Mouse (Mus musculus) heart, postnatal 14 days (tissue): Measurements from ENCODE around the gene Tyw5. TPM values are rescaled to one million over a fixed set of nuclear protein-coding genes. Genes with fewer than 3 reads are reported as not detected.

ENCODE experiments used
- DNase-seq, 2 experiments: peaks; one replicate each; pipeline ENCODE4 v3.0.0; 2021 to 2022
- intact Hi-C: fragments of 180-260 bp; cut with DNase I; formaldehyde crosslinking; loops from one replicate; pipeline ENCODE4 v1.15.1; 2025
- long read RNA-seq, 2 experiments: library from polyadenylated mRNA; stranded (forward); transcript quantifications; one replicate each; pipeline ENCODE4 v2.0.0; 2021
- total RNA-seq, 2 experiments: library from RNA; stranded (reverse); gene quantifications; 2 replicates each; pipeline ENCODE4 v1.2.3; 2021

Gene Tyw5
- total RNA-seq: 1 to 10 TPM; 5.6 to 5.8 TPM
- long read RNA-seq, experiment 1, partial matches to known transcripts: 0 of 6 reads
- long read RNA-seq, experiment 1, other reads (novel, unspliced or antisense): 0 of 6 reads
- long read RNA-seq, experiment 2, partial matches to known transcripts: 0 of 1 reads
- long read RNA-seq, experiment 2, other reads (novel, unspliced or antisense): 0 of 1 reads

DNA sequence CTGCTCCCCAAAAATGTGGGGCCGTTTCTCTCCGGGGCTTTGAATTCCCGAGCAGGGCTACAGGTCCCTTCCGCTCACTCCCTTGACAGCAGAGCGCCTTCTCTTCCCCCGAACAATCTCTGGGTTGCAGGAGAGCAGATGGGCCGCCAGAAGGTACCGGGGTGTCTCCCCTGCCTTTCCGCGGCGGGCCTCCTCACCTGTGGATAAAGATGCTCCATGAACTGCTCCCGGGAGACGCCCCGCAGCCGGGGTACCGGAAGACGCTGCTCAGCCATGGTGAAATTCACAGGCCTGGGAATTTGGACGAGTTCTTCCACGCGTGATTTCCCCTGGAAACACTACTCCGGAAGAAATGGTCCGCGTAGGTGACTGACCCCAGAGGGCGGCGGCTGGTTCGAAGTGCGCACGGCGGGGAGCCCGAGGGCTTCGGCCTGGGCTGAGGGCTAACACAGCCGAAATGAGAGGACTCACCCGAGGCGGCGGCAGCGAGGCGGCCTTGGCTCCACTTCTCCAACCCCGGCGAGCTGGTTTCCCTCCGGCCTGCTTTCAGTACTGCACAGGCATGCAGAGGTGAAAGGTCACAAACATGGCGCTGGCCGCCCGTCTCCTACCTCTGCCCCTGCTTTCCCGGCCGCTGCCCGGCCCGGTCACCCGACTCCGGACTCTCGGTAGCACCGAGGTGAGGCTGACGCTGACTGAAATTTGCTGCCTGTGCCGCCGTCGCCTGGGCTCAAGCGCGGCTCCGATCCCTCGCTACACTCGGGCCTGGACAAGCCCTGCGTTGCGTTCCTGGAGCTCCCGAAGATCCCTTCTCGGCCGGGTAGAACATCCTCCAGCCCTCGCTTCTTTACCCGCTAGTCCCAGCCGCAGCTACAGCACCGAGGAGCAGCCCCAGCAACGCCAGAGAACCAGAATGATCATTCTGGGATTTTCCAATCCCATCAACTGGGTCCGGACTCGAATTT is at the start of gene Tyw5, which contains the start of gene Maip1:
TSS of gene Tyw5 (minus strand) at position 915 of the 965 bp plus-strand sequence.
TSS of gene Maip1 (plus strand) at position 142 of the 965 bp plus-strand sequence.
- DNase-seq: peak; percentile 84 to 85
- intact Hi-C loops: loop anchor here (10.0 kb wide), 1 partner anchor 988 kb away; the partner anchor contains the start of gene Bzw1

DNA sequence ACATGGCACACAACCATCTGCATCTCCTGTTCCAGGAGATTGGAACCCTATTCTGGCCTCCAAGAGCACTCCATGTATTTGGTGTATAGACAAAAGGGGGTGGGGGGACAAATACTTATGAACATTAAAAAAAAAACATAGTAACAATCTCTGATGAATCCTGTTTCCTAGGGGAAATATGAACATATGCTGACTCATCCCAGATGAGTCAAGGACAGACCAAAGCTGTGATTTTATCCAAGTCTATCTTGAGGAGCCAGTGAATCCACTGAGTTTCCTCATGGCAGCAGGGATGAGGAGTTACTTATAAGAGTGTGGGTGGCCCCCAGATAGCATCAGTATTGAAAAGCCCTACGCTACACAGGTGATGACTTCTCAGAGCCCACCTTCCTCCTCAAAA is 43.3 kb upstream of the Tyw5 start:
- DNase-seq: no peak
- intact Hi-C loops: no loop called here

- no peak for DNase-seq
- intact Hi-C loops: no loop called here
Measured at GRCm38 (mm10) chr1:57445679-57446078, 38.8 kb upstream of the Tyw5 start.

- peak; percentile 9 to 31 for DNase-seq
- intact Hi-C loops: no loop called here
Measured at GRCm38 (mm10) chr1:57440771-57441170, 33.9 kb upstream of the Tyw5 start.

- peak in 1 of 2 experiments; percentile 23 for DNase-seq
- intact Hi-C loops: loop anchor here (5.0 kb wide), 1 partner anchor 58 kb away; no protein-coding TSS in a partner anchor
Measured at GRCm38 (mm10) chr1:57439026-57439425, 32.1 kb upstream of the Tyw5 start.

DNA sequence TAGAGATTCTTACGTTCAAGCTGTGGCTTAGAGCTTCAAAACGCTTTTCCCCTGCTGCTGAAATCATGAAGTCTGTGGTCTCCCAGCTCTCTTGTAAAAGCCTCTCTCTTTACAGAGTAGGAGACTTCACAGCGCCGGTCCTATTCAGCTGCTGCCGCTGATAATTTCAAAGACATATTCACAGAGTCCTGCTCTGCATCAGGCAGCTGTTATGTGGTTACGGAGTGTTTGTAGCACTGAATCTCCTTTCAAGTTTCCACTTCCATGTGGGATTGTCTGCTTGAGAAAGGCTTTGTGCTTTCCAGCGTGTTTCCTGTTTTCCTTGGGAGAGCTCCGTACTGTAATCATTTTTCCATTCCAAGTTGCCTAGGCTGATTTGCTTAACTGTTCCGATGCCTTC is 30.1 kb upstream of the Tyw5 start:
- intact Hi-C loops: loop anchor here (5.0 kb wide), 1 partner anchor 60 kb away; no protein-coding TSS in a partner anchor
- DNase-seq: peak; percentile 16 to 43

- intact Hi-C loops: loop anchor here (5.0 kb wide), 1 partner anchor 61 kb away; no protein-coding TSS in a partner anchor
- DNase-seq: peak; percentile 55 to 68
Measured at GRCm38 (mm10) chr1:57436408-57436807, 29.5 kb upstream of the Tyw5 start.

GRCm38 (mm10) chr1:57433141-57433540 is 26.2 kb upstream of the Tyw5 start:
- intact Hi-C loops: no loop called here
- DNase-seq: no peak

- DNase-seq: peak; percentile 23 to 28
- intact Hi-C loops: loop anchor here (1.0 to 5.0 kb wide), 7 partner anchors 345 to 867 kb away; partner anchors contain the start of gene Spats2l
Measured at GRCm38 (mm10) chr1:57429786-57430483, 23.0 kb upstream of the Tyw5 start.

DNA sequence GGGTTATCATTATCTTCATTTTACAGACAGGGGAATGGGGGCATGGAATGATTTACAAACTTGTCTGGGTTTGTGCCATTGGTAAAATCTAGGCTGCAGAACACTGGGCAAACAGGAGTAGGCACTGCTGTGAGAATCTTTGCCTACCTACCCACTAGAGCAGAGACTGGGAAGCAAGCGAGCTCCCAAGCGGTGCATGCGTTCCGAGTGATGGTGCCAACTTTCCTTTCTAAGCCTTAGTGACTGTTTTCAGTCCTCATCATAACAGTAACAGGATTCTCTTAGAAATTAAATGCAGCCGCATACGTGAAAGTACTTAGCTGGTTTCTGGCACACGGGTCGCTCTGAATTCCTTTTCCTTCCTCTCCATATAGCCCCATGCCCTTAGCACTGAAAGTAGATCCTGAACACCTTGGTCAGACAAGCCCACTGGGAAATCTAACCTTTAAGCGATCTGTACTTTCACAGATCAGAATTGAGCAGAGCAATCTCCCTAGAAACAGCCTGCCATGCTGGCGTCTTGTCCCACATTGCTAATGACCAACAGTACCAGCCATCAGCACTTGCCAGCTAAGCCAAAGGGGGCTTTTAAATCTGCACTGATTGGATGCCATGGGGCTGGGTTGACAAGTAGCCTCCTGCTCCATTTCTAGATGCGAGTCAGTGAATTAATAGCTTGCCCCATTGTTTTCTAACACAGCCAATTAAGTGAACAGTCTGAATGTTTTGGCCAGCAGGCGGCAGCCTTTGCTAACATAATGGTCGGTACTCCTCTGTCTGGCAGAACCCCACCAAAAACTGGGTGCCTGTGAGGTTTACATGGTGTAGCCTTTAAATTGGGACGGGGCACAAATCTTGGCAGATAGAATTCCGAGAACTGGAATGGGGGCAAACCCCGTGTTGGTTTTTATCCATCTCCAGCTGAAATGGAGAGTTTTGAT is 21.7 kb upstream of the Tyw5 start:
- intact Hi-C loops: loop anchor here (1.0 to 5.0 kb wide), 6 partner anchors 521 to 869 kb away; no protein-coding TSS in a partner anchor
- peak; percentile 88 to 94 for DNase-seq

GRCm38 (mm10) chr1:57423696-57424095 is 16.8 kb upstream of the Tyw5 start:
- peak in 1 of 2 experiments; percentile 27 for DNase-seq
- intact Hi-C loops: no loop called here

DNA sequence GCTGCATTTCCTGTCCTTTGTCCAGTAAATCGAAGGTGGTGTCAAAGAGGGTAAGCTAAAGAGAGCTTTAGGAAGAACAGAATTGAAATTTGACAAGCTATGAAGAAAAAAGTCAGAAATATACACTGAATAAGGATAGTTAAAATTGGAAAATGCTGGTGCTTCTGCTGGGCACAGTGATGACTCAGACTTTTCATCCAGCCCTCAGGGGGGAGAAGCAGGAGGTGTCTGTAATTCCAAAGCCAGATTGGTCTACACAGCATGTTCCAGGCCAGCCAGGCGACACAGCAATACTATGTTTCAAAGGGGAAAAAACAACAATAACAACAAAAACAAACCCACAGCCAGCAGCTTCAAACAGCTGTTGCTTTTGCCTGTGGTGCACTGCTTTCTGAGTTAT is 6.5 kb upstream of the Tyw5 start:
- no peak for DNase-seq
- intact Hi-C loops: no loop called here

DNA sequence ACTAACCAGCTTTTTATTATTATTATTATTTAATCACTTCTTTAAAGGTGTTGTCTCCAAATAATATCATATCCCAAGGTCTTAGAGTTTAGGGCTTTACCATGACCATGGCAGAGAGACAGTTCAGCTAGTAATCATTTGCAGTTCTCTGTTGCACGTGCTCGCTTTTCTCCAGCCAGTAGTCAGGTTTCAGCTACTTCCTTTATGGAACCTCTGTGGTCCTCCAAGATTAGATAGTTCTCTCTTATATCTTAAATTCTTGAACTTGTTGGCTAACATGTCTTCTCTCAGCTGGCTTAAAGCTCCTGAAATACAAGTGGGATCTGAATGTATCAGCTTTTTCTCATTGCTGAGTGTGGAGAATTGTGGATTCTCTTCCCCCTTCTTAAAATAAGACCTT is 2.1 kb upstream of the Tyw5 start:
- intact Hi-C loops: loop anchor here (10.0 kb wide), 1 partner anchor 986 kb away; the partner anchor contains the start of gene Bzw1
- DNase-seq: no peak

- DNase-seq: no peak
- intact Hi-C loops: loop anchor here (10.0 kb wide), 1 partner anchor 993 kb away; the partner anchor contains the start of gene Bzw1
Measured at GRCm38 (mm10) chr1:57402116-57402515, 4.8 kb downstream of the Tyw5 start.

DNA sequence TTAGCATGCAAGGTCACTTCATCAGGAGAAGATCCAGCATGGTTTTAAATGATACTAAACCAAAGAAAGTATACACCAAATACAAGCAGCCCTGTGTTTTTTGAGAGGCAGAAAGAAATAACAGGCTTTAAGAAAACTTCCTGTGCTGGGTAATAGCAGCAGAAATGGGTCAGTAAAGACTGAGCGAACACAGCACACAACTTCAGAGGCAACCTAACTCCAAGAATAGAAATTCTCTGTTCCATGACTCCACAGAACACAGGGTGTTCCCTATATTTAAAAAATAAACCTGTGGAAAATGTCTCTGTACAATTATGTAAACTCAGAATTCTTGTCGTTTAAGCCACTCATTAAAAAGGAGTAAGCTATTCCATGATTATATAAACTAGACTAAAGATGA is 6.0 kb downstream of the Tyw5 start:
- DNase-seq: no peak
- intact Hi-C loops: loop anchor here (10.0 kb wide), 1 partner anchor 994 kb away; the partner anchor contains the start of gene Bzw1

- no peak for DNase-seq
- intact Hi-C loops: loop anchor here (10.0 kb wide), 1 partner anchor 994 kb away; the partner anchor contains the start of gene Bzw1
Measured at GRCm38 (mm10) chr1:57400321-57400720, 6.6 kb downstream of the Tyw5 start.

GRCm38 (mm10) chr1:57394051-57394450 is 12.8 kb downstream of the Tyw5 start:
- intact Hi-C loops: no loop called here
- peak; percentile 44 to 68 for DNase-seq

GRCm38 (mm10) chr1:57392417-57392816 is 14.5 kb downstream of the Tyw5 start:
- intact Hi-C loops: no loop called here

More at GRCm38 (mm10) chr1:57392417-57392816, 14.5 kb downstream of the Tyw5 start:
- DNase-seq: no peak
